Mouse (Mus musculus) olfactory bulb, adult 2 months (tissue): ENCODE data around the gene Ptms.

Experiments
- CTCF ChIP-seq: fragments of 200-500 bp; IDR thresholded peaks from 2 replicates; pipeline ENCODE4 v1.5.1; 2012; ENCODE audit warnings: low read depth, mild to moderate bottlenecking, low read length, moderate library complexity; ENCODE audit not compliant: insufficient read depth
- POLR2A ChIP-seq: fragments of 200-500 bp; IDR thresholded peaks from 2 replicates; pipeline ENCODE4 v1.6.1; 2012; ENCODE audit warnings: mild to moderate bottlenecking, low read depth, low read length, moderate library complexity; ENCODE audit not compliant: insufficient read depth

DNA sequence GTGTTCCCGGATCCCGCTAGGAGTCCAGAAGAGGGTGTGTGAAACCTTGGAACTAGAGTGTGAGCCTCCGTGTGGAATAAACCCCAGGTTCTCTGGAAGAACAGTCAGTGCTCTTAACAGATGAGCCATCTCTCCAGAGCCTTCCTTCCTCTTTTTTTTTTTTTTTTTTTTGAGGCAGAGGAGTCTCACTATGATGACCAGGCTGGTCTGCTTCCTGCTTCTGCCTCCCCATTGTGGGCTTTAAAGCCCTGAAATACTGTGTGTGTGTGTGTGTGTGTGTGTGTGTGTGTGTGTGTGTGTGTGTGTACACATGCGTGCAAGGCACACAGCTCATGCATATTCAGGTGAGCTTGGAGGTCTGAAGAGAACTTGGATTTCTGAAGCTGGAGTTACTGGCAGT lies 1.6 kb upstream of the Ptms start:
- TF ChIP-seq CTCF (no peak), POLR2A (no peak)
